Mouse (Mus musculus) cerebellum, postnatal 25 days (tissue): ENCODE data around the gene Gulp1.

ENCODE experiments used
- DNase-seq, 2 experiments: peaks; one replicate each; pipeline ENCODE4 v3.0.0; 2021; ENCODE audit warnings: mixed read lengths in 2 of 2

Gene Gulp1

GRCm38 (mm10) chr1:44551461-44552370 lies at the start of gene Gulp1:
Gene Gulp1, plus strand, starts transcription at chr1:44551511.
- peak; percentile 63 to 70 for DNase-seq

GRCm38 (mm10) chr1:44550261-44550660 lies 1.1 kb upstream of the Gulp1 start:
- DNase-seq: no peak

DNA sequence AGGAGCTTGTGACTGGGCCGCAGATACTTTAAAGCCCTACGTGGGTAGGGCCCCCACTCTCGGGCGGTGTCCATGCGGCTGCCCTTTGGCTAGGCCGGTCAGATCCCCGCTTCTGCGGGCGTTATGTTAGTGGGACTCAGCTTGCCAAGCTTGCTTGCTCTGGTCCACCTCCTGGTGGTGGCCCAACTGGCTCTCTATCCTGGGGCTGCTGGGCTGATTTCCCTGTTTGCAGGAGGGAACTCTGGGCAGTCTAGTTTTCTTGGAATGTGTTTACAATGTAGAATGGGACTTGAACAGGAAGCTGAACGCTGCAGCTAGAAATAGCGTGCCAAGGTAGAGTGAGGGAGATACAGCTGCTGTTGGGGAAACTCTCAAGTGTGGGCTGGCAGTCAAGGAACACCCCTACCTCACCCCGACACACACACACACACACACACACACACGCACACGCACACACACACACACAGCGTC lies 1.1 kb downstream of the Gulp1 start:
- DNase-seq: peak; percentile 54 to 64

GRCm38 (mm10) chr1:44553166-44553898 lies 2.0 kb downstream of the Gulp1 start:
- peak in 1 of 2 experiments; percentile 20 for DNase-seq

DNA sequence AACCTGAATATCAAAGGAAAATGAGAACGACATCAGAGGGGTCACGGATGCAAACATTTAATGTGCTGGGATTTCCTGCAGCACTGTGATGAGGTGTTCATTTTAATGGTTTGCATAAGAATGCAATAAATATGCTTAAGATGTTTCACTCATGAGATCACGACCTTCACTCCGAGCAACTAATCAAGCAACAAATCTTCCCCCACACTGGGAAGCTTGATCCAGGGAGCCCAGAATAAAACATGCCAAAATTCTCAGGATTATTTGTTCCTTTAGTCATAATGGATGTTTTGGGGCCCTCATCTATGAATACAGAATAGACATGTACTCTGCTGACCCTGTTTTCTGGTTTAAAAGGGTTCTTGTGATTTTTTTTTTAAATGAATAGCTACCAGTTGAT lies 16.1 kb downstream of the Gulp1 start:
- DNase-seq: no peak

DNA sequence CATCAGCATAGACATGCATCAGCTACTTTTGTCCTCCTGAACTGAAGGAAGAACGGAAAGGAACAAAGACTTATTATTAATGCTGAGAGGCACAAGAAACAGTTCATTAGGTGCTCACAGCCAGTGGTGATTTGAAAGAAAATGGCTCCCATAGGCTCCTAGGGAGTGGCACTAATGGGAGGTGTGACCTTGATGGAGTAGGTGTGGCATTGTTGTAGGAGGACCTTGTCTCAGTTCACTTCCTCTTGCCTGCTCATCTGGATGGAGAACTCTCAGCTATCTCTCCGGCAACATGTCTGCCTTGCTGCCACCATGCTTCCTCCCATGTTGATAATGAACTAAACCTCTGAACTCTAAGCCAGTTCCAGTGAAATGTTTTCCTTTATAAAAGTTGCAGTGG lies 17.0 kb downstream of the Gulp1 start:
- DNase-seq: no peak

- no peak for DNase-seq
Measured at GRCm38 (mm10) chr1:44576001-44576400, 24.7 kb downstream of the Gulp1 start.

DNA sequence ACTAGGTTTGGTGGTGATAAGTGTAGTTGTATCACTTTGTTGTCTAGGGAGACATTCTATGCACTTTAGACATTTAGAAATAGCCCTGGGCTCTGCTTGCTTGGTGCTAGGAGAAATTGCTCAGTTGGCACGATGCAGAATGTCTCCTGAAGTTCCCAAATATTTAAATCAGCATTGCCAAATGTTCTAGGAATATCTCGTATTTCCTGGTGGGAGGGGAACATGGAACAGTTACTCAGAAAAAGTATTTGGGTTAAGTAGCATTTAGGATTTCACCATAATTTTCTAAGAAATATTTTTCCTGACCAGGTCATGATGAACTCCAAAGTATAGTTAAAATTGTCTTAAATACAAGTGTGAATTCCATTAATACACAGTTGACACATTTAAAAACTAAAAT lies 25.3 kb downstream of the Gulp1 start:
- no peak for DNase-seq

DNA sequence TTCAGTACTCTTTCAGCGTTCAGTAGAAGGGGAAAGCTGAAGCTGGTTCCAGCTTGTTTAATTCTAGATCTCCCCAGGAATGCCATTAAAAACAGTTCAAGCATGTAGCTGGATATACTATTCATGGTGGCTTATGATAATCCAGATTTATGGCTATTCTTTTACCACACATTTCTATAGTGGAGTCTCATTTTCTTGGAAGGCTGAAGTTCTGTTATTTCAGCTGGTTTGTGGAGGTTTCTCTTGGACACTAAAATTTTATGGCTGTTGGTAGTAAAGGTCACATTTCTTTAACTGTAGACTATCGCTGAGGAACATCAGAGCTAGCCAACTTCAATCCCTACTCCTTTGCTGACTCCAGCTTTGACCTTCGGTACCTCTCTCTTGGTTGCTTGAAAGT lies 29.1 kb downstream of the Gulp1 start:
- DNase-seq: no peak

DNA sequence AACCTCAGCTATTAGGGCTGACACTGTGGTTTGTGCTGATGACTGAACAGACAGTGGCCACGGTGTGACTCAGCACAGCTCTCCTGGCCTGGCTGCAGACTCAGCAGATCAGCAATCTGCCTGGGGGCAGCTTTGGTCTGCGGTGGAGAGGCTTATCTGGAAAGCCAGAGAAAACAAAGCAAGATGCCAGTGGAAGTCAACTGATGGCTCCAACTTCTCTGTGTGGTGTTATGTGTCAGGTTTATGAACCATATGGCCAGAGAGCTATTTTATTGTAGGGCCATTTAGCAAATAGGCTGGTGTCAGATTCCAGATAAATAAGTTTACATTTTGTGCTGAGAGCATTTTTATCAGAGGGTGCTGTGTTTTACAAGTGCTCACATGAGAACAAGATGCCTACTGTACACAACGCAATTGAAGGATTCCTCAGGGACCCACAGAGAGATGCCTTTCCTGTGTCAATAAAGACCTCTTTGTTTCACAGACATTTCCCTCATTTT lies 33.6 kb downstream of the Gulp1 start:
- peak; percentile 11 to 34 for DNase-seq

DNA sequence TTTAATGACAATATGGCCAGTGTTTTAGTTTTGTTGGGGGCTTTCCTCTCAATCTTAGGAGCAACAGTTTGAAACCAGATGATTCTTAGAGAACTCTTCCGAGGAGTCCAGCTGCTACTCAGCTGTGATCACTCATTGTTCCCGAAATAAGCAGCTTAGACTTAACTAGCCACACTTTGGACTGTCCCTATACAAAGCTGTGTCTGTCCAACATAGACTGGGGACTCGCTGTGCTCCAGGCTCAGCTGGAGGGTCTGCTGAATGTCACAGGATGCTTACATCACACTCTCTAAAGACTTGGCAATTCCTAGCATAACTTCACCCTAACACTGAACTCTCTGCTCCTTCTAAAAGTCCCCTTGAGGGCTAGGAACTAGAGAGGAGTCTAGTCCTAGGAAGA lies 40.4 kb downstream of the Gulp1 start:
- no peak for DNase-seq

GRCm38 (mm10) chr1:44593109-44593508 lies 41.8 kb downstream of the Gulp1 start:
- DNase-seq: no peak

DNA sequence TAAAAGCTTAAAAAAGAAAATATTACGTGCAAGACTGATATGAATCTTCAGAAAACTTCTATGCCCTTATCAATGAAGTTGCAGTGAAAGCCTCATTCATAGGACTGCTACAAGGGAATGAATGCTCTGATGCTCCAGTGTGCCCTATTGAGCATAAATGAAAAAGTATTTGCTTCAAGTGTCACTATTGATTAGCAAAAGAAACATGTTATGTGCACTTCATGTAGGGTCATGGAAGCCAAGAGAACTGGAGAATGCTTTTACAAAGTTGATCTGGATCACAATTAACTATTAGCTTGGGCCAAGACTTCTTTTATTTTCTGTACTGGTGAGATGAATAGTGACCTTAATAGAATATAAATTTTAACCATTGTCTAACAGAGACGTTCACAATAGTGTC lies 47.0 kb downstream of the Gulp1 start:
- no peak for DNase-seq

- no peak for DNase-seq
Measured at GRCm38 (mm10) chr1:44613294-44614041, 62.2 kb downstream of the Gulp1 start.

- DNase-seq: no peak
Measured at GRCm38 (mm10) chr1:44618751-44619150, 67.4 kb downstream of the Gulp1 start.

DNA sequence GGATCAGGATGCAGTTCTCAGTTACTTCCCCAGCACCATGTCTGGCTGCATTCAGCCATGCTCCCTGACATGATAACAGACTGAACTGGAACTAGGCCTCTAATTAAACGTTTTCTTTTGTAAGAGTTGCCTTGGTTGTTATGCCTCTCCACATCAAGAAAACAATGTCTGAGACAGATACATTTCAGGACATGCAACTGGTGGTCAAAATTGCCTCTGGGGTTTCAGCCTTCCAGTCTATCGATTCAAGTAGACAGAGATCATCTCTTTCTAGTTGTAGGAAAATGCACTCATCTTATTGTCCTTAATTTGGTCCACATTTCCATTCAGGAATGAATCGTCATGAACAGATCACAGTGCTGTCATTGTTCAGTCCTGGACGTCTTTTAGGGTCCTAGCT lies 83.2 kb downstream of the Gulp1 start:
- DNase-seq: no peak

DNA sequence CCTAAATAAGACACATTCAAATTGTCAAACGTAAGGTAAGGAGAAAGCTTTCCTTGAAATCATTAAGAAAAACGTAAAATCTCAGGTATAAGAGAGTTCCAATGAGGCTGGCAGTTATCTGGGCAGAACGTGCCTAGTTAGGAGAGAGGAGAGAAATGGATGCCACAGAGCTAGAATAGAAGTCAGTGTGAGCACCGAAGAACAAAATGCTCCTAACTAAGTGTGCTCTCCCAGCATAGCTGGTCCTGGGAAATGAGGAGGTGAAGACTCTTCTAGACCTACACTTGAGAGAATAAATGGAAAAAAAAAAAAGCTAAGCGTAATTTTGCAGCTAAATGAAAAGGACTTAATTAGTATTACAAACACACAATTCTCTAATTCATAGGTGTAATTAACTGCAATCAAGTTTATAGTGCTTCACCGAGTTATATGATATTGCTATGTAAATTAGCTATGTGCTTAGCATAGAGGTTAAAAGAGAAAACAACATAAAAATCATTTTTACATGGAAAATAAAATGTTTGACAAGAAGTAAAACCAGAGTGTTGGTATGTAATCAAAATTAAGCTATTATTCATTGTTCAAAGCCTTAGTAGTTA lies 94.5 kb downstream of the Gulp1 start:
- DNase-seq: no peak

DNA sequence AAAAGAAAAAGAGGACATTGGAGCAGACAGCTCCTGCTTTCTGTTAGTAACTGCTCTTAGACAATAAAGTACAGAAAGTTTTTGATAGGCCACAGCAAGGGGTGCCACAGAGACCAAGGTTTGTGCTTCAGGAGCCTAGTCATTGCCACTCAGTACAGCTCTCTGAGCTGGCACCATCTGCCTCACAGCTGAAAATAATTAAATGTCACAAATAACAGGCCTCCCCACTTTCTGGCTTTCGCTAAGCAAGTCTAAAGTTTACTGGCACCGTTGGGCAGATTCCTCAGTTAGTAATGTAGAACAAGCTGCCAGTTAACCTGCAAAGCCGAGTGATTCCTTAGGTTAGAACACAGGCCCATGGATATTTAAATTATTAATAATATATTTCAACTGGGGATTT lies 127.7 kb downstream of the Gulp1 start:
- no peak for DNase-seq

- DNase-seq: no peak
Measured at GRCm38 (mm10) chr1:44679415-44679814, 128.1 kb downstream of the Gulp1 start.

- no peak for DNase-seq
Measured at GRCm38 (mm10) chr1:44682556-44682955, 131.2 kb downstream of the Gulp1 start.

DNA sequence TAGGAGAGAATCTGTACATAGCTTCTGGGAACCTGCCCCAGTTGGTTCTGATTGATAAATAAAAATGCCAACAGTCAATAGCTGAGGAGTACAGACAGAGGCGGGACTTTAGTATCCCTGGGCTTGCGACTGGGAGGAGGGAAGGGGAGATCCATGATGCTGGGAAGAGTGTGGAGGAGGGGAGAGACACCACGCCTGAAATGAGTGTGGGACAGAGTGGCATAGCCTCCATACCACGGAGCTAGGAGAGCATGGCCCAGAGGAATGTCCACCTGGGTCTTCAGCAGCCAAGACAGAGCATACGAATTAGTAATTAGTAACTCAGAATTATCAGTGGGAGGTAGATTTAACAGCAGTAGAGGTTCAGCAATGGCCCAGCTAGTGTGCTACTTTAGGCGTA lies 132.4 kb downstream of the Gulp1 start:
- DNase-seq: no peak

DNA sequence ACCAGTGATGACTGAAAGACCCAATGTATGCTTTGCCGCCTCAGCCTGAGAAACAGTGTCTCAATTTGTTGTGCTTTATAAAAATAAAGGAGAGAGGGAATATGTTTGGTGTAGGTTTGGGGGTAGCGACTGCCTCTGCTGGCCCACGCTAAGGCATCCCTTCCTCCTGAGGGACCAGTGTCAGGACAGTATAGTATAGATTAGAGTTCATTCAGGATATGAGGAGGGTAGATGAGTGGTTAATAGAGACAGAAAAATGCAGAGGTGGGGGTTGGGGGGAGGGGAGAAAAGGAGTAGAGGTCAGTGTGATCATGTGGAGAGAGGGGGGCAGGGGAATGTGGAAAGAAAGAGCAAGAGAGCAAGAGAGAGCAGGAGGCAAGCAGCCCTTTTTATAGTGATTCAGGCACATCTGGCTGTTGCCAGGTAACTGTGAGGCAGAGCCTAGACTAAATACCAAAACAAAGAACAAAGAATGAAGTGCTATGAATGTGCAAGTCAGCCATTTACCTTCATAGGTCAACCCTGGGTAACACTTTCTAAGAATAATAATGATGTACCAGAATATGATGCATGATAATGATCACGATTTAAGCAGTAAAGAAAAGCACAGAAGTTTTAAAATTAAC lies 169.6 kb downstream of the Gulp1 start:
- DNase-seq: no peak
